Mouse (Mus musculus): ENCODE data around the gene Sms. TPM values are rescaled to one million over a fixed set of nuclear protein-coding genes. Genes with fewer than 3 reads are reported as not detected.
A peak's percentile ranks its signal among the peaks of the same experiment; 100 is the strongest.

The Sms gene
- total RNA-seq, 2 experiments from 2014 or later, result 32.8 to 40.5 TPM

GRCm38 (mm10) chrX:157468055-157468454 is 24.0 kb downstream of the Sms start:
- intact Hi-C loops (cut with DNase I; ENCODE audit: low total_unique reads), result loop anchor here (5.0 kb wide), 1 partner anchor 179 kb away; no protein-coding TSS in a partner anchor
- no peak for DNase-seq

- no peak for DNase-seq
- intact Hi-C loops (cut with DNase I; ENCODE audit: low total_unique reads), result loop anchor here (5.0 kb wide), 1 partner anchor 181 kb away; no protein-coding TSS in a partner anchor
Measured at GRCm38 (mm10) chrX:157465949-157466348, 26.1 kb downstream of the Sms start.

- no peak for DNase-seq
- intact Hi-C loops (cut with DNase I; ENCODE audit: low total_unique reads), result no loop called here
Measured at GRCm38 (mm10) chrX:157462716-157463115, 29.4 kb downstream of the Sms start.

- intact Hi-C loops (cut with DNase I; ENCODE audit: low total_unique reads), result no loop called here
- DNase-seq, result peak; percentile 22
Measured at GRCm38 (mm10) chrX:157454430-157454829, 37.7 kb downstream of the Sms start.

GRCm38 (mm10) chrX:157449000-157449399 is 43.1 kb downstream of the Sms start:
- intact Hi-C loops (cut with DNase I; ENCODE audit: low total_unique reads), result no loop called here
- DNase-seq, result no peak

GRCm38 (mm10) chrX:157447431-157447830 is 44.7 kb downstream of the Sms start:
- intact Hi-C loops (cut with DNase I; ENCODE audit: low total_unique reads), result no loop called here
- DNase-seq, result no peak

- intact Hi-C loops (cut with DNase I; ENCODE audit: low total_unique reads), result no loop called here
- no peak for DNase-seq
Measured at GRCm38 (mm10) chrX:157434768-157435167, 57.3 kb downstream of the Sms start.

- intact Hi-C loops (cut with DNase I; ENCODE audit: low total_unique reads), result no loop called here
- DNase-seq, result no peak
Measured at GRCm38 (mm10) chrX:157419451-157419850, 72.6 kb downstream of the Sms start.

GRCm38 (mm10) chrX:157415212-157415611 is 76.9 kb downstream of the Sms start, which contains the start of gene Phex:
TSS of gene Phex (minus strand) at chrX:157415312.
- intact Hi-C loops (cut with DNase I; ENCODE audit: low total_unique reads), result no loop called here
- DNase-seq, result no peak

- intact Hi-C loops (cut with DNase I; ENCODE audit: low total_unique reads), result no loop called here
- no peak for DNase-seq
Measured at GRCm38 (mm10) chrX:157404919-157405318, 87.2 kb downstream of the Sms start.

Other genes with a start within 250 kb of the Sms start
- gene Phex, start 77.0 kb downstream of the Sms start, total RNA-seq (2021), result under 1 TPM; 0.49 to 0.53 TPM
- gene Yy2, start 76.7 kb upstream of the Sms start, total RNA-seq (2021), result under 1 TPM; 0.58 to 0.64 TPM
- gene Mbtps2, start 106.4 kb upstream of the Sms start, total RNA-seq (2021), result 10 to 100 TPM; 12.6 to 13.8 TPM
- 100 to 1,000 TPM; 453 to 560 TPM for gene Smpx, start 206.6 kb upstream of the Sms start, total RNA-seq (2021)

Measured in gastrocnemius, postnatal 14 days (tissue).